Mouse (Mus musculus) embryo, embryonic 9.5 days (tissue): ENCODE measurements around the gene 1700029P11Rik.

Experiments used
- DNase-seq: peaks from one replicate; pipeline ENCODE4 v3.0.0-alpha.2; 2017; ENCODE audit errors: extremely low spot score

1700029P11Rik gene

DNA sequence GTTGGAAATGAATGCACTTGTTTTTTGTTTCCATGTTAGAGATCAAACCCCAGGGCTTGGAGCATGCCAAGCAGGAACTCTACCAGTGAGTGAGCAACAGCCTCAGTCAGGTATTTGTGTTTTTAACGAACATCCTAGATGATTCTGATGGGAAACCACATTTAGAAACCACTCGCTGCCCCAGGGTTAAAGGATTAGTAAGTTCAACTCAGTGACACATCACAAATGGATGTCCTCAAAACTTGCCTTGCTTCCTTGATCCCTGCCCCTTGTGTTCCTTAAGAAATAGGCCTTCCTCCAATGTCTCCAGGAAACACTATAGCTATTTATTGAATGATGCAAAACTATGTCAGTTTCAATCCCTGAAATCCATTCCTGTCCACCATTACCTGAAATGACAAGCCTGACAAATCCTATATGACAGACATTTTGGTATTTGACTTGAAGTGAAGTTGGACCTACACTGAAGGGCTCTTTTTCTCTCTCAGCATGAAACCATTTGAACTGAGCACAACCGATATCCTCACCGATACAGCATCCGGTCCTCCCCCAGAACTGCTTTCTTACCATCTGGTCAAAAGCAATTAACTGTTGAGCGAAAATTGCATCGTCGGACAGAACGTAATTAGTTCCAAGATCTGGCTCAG is 34.5 kb downstream of the 1700029P11Rik start:
- no peak for DNase-seq

DNA sequence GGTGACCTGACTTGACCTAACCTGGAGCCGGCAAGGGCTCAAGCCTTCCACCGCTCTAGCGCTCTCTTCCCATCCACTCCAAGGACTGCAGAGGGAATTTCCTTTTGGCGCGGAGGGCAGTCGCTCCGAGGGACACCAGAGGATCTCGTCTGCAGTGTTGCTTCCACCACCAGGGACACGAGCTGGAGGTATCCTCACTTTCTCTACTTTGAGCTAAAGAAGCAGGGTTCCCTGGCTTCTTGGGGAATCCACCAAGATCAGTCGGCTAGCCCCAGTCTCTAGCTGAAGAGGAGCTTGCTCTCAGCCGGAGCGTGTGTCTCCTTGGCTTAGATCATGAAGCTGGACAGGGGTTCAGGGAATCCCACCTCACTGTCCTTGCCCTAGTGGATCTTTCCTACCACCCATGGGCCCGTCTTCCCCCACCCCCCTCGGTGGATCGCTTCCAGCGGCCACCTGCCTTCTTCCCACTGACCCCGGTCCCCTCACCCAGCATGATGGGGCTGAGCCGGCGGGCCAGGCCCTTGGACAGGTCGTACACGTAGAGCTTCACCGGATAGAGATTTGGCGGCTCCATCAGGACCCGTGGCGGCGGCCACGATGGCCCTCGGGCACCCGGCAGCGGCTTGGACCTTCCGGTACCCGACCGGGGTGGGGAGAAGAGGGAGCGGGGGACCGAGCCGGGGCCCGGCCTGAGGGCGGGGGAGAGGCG is 35.2 kb downstream of the 1700029P11Rik start:
- no peak for DNase-seq

DNA sequence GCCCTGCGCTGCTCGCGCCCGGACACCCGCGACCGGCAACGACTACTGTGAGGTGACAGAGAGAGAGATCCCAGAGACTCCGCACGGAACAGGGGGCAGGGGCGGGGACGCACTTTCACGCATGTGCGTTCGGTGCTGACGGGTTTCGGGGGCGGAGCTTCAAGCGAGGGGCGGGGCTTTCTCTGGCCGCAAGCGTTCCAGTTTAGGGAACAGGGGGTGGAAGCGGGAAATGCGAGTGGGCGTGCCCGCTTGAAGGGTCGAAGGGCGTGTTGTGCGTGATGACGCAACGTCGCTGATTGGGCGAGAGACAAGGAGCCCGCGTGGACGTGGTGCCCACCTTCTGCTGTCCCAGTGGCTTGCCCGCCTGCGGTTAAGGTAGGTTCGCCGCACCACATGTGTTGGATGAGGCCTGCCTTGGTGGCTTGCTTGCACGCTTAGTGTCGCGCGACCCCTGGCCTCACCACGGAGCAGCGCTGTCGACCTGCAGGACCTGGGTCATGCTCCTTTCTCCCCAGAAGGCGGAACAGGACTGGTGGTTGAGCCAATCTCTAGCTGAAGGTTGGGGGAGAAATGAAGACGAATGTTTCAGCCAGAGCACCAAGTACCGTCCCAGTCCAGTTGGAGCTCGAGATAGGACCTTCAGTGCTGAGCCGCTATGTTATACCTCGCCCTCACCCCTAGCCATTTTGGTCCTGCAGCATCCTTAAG is 35.9 kb downstream of the 1700029P11Rik start:
- peak; percentile 99 for DNase-seq

DNA sequence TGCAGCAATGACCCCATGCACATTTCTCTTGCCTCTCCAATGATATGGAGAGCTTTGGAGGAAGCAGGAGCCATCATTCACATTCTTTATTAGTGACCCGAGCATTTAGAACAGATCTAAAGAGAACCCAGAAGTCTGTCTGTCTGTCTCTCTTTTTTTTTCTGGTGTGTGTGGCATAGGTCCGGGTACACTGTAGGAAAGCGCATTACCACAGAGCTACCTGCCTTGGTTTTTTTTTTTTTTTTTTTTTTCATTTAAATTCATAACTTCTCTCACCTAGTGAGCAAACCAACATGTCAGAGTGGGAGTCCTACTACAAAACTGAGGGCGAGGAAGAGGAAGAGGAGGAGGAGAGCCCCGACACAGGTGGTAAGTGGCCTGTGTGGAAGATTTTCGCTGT is 36.5 kb downstream of the 1700029P11Rik start:
- no peak for DNase-seq

DNA sequence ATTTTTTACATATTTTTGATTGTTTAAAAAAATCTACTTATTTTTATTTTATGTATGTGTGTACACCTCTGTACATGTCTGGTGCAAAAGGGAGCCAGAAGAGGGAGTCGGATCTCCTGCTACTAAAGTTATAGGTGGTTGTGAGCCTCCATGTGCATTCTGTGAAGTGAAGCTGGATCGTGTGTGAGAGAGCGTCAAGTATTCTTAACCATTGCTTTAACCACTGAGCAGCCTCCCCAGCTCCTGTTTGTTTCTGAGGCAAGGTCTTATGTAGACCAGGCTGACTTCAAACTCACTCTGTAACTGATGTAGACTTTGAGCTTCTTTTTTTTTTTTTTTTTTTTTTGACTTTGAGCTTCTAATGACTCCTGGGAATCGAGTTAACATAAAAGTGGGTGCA is 37.1 kb downstream of the 1700029P11Rik start:
- DNase-seq: no peak

DNA sequence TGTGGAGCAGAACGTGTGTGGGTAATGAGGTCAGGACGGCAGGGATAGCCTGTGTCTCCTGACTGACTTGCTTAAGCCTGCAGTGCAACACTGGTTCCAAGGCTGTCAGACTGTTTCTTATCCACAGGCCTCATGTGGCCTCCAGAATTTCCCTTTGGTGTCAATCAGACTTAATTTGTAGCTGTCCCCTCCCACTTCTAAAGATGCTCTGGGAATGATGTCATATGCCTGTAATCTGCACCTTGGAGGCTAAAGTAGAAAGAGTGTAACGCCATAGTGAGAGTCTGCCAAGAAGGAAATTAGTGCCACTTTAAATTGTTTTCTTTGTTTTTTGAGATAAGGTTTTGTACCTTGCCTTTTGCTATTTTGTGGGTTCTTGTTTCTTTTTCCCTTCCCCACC is 38.9 kb downstream of the 1700029P11Rik start:
- no peak for DNase-seq

DNA sequence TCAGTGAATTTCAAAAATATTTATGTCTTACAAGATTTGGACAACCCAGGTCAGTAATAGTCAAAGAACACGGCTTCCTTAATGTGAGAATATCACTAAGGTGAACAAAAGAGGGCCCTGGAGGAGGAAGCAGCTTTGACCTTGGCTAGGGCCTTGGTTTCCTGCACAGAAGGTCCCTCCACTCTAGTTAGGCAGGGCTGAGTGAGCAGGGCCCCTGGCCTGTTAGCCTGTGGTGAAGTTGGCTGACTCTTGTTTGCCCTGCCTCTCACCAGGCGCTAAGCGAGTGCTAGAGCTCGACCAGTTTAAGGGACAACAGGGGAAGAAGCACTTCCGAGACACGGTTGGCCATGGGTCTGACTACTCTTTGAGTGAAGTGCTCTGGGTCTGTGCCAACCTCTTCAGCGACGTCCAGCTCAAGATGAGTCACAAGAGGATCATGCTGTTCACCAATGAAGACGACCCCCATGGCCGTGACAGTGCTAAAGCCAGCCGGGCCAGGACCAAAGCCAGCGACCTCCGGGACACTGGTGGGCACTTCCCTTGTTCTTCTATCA is 42.3 kb downstream of the 1700029P11Rik start:
- DNase-seq: no peak

DNA sequence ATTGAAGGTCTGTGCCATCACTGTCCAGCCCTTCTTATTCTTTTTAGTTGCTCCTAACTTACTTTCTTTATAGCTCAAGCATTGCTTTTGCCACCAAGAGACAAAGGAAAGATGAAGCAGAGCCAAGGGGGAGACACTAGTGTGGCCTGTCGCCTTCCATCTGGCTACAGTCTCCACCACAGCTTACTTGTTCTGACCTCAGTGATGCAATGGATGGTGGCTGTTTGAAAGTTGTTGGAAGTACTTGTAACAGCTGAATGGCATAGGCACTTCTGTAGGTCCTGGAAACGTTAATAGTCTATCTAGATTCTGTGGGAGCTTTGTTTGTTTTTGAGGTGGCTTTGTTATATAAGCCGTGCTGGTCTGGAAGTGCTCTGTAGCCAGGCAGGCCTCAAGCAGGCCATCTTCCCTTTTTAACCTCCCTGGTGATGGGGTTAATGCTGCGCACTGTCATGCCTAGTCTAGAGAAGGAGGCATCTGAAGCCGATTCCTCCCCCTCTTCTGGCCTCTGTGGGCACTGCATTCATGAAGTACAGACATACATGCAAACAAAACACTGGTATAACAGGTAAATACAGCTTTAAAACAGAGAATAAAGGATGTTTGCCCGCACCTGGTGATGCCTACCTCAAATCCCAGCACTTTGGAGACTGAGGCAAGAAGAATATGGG is 43.8 kb downstream of the 1700029P11Rik start:
- no peak for DNase-seq

DNA sequence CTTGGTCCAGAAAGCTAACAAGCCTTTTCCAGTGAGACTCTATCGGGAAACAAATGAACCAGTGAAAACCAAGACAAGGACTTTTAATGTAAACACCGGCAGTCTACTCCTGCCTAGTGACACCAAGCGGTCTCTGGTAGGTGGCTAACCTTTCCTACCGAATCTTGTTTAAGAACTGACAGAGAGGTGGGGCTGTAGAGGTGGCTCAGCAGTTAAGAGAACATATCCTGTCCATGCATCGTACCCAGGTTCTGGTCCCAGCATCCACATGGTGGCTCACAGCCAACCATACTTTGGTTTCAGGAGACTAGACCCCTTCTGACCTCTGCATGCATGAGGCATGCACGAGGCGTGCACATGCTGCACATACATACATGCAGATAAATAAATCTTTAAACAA is 46.9 kb downstream of the 1700029P11Rik start:
- no peak for DNase-seq

DNA sequence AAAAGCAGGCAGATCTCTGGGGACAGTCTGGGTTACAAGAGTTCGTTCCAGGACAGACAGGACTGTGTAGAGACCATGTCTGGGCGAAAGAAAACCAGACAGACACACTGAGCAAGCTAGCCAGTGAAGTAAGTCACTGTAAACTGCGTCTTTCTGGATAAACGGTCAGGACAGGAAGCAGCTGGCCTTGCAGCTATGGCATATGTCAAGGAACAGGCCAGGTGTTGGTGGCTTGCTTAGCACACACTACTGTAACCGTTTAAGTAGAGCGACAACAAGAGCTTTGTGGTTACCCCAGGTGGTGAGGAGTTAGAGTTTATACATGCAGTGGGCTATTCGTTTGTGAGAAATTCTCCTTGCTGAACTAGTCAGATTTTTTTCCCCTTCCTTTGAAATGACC is 47.4 kb downstream of the 1700029P11Rik start:
- no peak for DNase-seq
